Mouse (Mus musculus) ES-Bruce4 (cell line): ENCODE measurements around the gene Ip6k2.

Experiments
- CTCF ChIP-seq: IDR thresholded peaks from one replicate; pipeline ENCODE4 v1.8.1; 2011; ENCODE audit warnings: low read depth, low read length
- EP300 ChIP-seq: IDR thresholded peaks from 2 replicates; pipeline ENCODE4 v1.6.1; 2011; ENCODE audit warnings: low read depth, low read length; ENCODE audit not compliant: insufficient read depth
- POLR2A ChIP-seq: IDR thresholded peaks from one replicate; pipeline ENCODE4 v1.8.1; 2011; ENCODE audit warnings: low read length; ENCODE audit not compliant: insufficient read depth

- TF ChIP-seq POLR2A: no peak
- TF ChIP-seq CTCF: no peak
- no peak for TF ChIP-seq EP300
These were observed 2.9 kb downstream of the Ip6k2 start for GRCm38 (mm10) chr9:108786494-108786893.
